Mouse (Mus musculus) stomach, embryonic 15.5 days (tissue): ENCODE measurements around the gene Adamtsl1. TPM values are rescaled to one million over a fixed set of nuclear protein-coding genes. Genes with fewer than 3 reads are reported as not detected.
A peak's percentile ranks its signal among the peaks of the same experiment; 100 is the strongest.

Source experiments
- ATAC-seq: fragments of 200-750 bp; cut with Nextera tagmentation; 2 replicates; pipeline ENCODE4 v1.8.0; 2017; ENCODE audit warnings: low read depth, moderate number of reproducible peaks, moderate TSS enrichment; ENCODE audit not compliant: insufficient read depth, low FRiP score
- H3K27ac ChIP-seq: fragments of 300-500 bp; sonication (generic); 2 replicates; pipeline ENCODE4 v1.5.1; 2015; ENCODE audit warnings: mild to moderate bottlenecking, inconsistent platforms
- H3K27me3 ChIP-seq: fragments of 300-500 bp; sonication (generic); replicated peaks from 2 replicates; pipeline ENCODE4 v1.6.1; 2015; ENCODE audit warnings: inconsistent platforms
- H3K36me3 ChIP-seq: fragments of 300-500 bp; sonication (generic); 2 replicates; pipeline ENCODE4 v1.6.1; 2015; ENCODE audit warnings: inconsistent platforms
- H3K4me1 ChIP-seq: fragments of 300-500 bp; sonication (generic); 2 replicates; pipeline ENCODE4 v1.6.1; 2015; ENCODE audit warnings: inconsistent platforms
- H3K4me2 ChIP-seq: fragments of 300-500 bp; sonication (generic); 2 replicates; pipeline ENCODE4 v1.6.1; 2015; ENCODE audit warnings: mild to moderate bottlenecking, inconsistent platforms
- H3K4me3 ChIP-seq: fragments of 300-500 bp; sonication (generic); replicated peaks from 2 replicates; pipeline ENCODE4 v1.5.1; 2015; ENCODE audit warnings: inconsistent platforms
- H3K9ac ChIP-seq: fragments of 300-500 bp; sonication (generic); 2 replicates; pipeline ENCODE4 v1.6.1; 2015; ENCODE audit warnings: inconsistent platforms
- H3K9me3 ChIP-seq: fragments of 300-500 bp; sonication (generic); 2 replicates; pipeline ENCODE4 v1.6.1; 2016; ENCODE audit warnings: inconsistent platforms
- WGBS: fragments of 180-500 bp; shearing (Covaris S2); methylation state at CpG from one replicate; pipeline ENCODE4 v1.1.7; 2015; 5-methylcytosine and 5-hydroxymethylcytosine counted together
- polyA plus RNA-seq: library from polyadenylated mRNA; unstranded; fragments of >200 nt; fragmentation: Nextera tagmentation; extraction: Ambion mirVana; gene quantifications from 2 replicates; pipeline ENCODE4 v1.2.1, GENCODE M21; 2015

Adamtsl1 gene
- polyA plus RNA-seq, 1 experiment from 2014 or later, result 17.8 TPM

- Histone ChIP-seq H3K27me3 (no peaks in the 10 kb centered on the region), H3K36me3 (no peaks in the 10 kb centered on the region), H3K9ac (no peak overlapping the region), H3K9me3 (no peaks in the 10 kb centered on the region), H3K4me2 (no peak overlapping the region), H3K27ac (no peak overlapping the region), H3K4me1 (no peaks in the 10 kb centered on the region), H3K4me3 (no peak overlapping the region)
- ATAC-seq, result no peak
- WGBS, result 81% methylated on average over 6 of the region's 6 CpGs
Observed at GRCm38 (mm10) chr4:86177471-86177870, 663.5 kb downstream of the Adamtsl1 start.

- H3K27ac ChIP-seq, result no peak overlapping the region
- H3K27me3 ChIP-seq, result no peaks in the 10 kb centered on the region
- H3K4me3 ChIP-seq, result no peak overlapping the region
- WGBS, result 80% methylated on average over 14 of the region's 14 CpGs
- H3K9me3 ChIP-seq, result no peaks in the 10 kb centered on the region
- H3K4me1 ChIP-seq, result no peaks in the 10 kb centered on the region
- no peak for ATAC-seq
- H3K4me2 ChIP-seq, result no peak overlapping the region
- no peak overlapping the region for H3K9ac ChIP-seq
- no peaks in the 10 kb centered on the region for H3K36me3 ChIP-seq
Observed at GRCm38 (mm10) chr4:86178116-86178515, 664.1 kb downstream of the Adamtsl1 start.

- 46% methylated on average over 1 of the region's 1 CpGs for WGBS
- H3K9ac ChIP-seq, result no peak overlapping the region
- ATAC-seq, result no peak; the same call in 1 of the 2 replicates
- H3K36me3 ChIP-seq, result no peaks in the 10 kb centered on the region
- H3K4me3 ChIP-seq, result no peak overlapping the region
- no peaks in the 10 kb centered on the region for H3K27me3 ChIP-seq
- H3K4me1 ChIP-seq, result no peaks in the 10 kb centered on the region
- H3K27ac ChIP-seq, result no peak overlapping the region
- H3K9me3 ChIP-seq, result no peaks in the 10 kb centered on the region
- no peak overlapping the region for H3K4me2 ChIP-seq
Observed at GRCm38 (mm10) chr4:86183701-86184173, 669.8 kb downstream of the Adamtsl1 start.

GRCm38 (mm10) chr4:86189853-86190252, 675.9 kb downstream of the Adamtsl1 start:
- Histone ChIP-seq H3K27me3 (no peaks in the 10 kb centered on the region), H3K9me3 (no peaks in the 10 kb centered on the region), H3K9ac (no peak overlapping the region), H3K27ac (no peak overlapping the region; the same call in 1 of the 2 replicates), H3K4me1 (no peaks in the 10 kb centered on the region), H3K36me3 (no peaks in the 10 kb centered on the region), H3K4me2 (no peak overlapping the region), H3K4me3 (no peak overlapping the region)
- 21% methylated on average over 2 of the region's 2 CpGs for WGBS
- peak; percentile 53; the same call in 1 of the 2 replicates for ATAC-seq

GRCm38 (mm10) chr4:86191195-86191594, 677.2 kb downstream of the Adamtsl1 start:
- ATAC-seq, result no peak
- no peaks in the 10 kb centered on the region for H3K9me3 ChIP-seq
- H3K36me3 ChIP-seq, result no peaks in the 10 kb centered on the region
- H3K4me1 ChIP-seq, result no peaks in the 10 kb centered on the region
- WGBS, result 78% methylated on average over 5 of the region's 5 CpGs
- no peak overlapping the region for H3K27ac ChIP-seq
- H3K4me2 ChIP-seq, result no peak overlapping the region
- no peak overlapping the region for H3K4me3 ChIP-seq
- no peak overlapping the region for H3K9ac ChIP-seq
- H3K27me3 ChIP-seq, result no peaks in the 10 kb centered on the region

- Histone ChIP-seq H3K27me3 (no peaks in the 10 kb centered on the region), H3K9me3 (no peaks in the 10 kb centered on the region), H3K27ac (no peak overlapping the region), H3K36me3 (no peaks in the 10 kb centered on the region), H3K4me3 (no peak overlapping the region), H3K4me2 (no peak overlapping the region), H3K9ac (no peak overlapping the region), H3K4me1 (no peaks in the 10 kb centered on the region)
- 73% methylated on average over 7 of the region's 7 CpGs for WGBS
- ATAC-seq, result no peak
Observed at GRCm38 (mm10) chr4:86201766-86202165, 687.8 kb downstream of the Adamtsl1 start.

- H3K4me2 ChIP-seq, result no peak overlapping the region
- no peak for ATAC-seq
- no peaks in the 10 kb centered on the region for H3K27me3 ChIP-seq
- H3K36me3 ChIP-seq, result no peaks in the 10 kb centered on the region
- 79% methylated on average over 2 of the region's 2 CpGs for WGBS
- H3K4me1 ChIP-seq, result no peaks in the 10 kb centered on the region
- no peak overlapping the region for H3K27ac ChIP-seq
- H3K9ac ChIP-seq, result no peak overlapping the region
- H3K4me3 ChIP-seq, result no peak overlapping the region
- no peaks in the 10 kb centered on the region for H3K9me3 ChIP-seq
Observed at GRCm38 (mm10) chr4:86203288-86203687, 689.3 kb downstream of the Adamtsl1 start.

GRCm38 (mm10) chr4:86224875-86225274, 710.9 kb downstream of the Adamtsl1 start:
- Histone ChIP-seq H3K4me2 (no peak overlapping the region), H3K9me3 (no peaks in the 10 kb centered on the region), H3K4me1 (0 out of 2 replicates have a peak, but pooled peaks cover 4% of the 10 kb centered on the region), H3K36me3 (no peaks in the 10 kb centered on the region), H3K4me3 (no peak overlapping the region), H3K27me3 (no peaks in the 10 kb centered on the region), H3K27ac (no peak overlapping the region), H3K9ac (no peak overlapping the region)
- 43% methylated on average over 5 of the region's 5 CpGs for WGBS
- peak; percentile 66; the same call in 1 of the 2 replicates for ATAC-seq

GRCm38 (mm10) chr4:86227096-86227495, 713.1 kb downstream of the Adamtsl1 start:
- no peak for ATAC-seq
- H3K4me3 ChIP-seq, result no peak overlapping the region
- H3K4me2 ChIP-seq, result no peak overlapping the region
- H3K4me1 ChIP-seq, result 0 out of 2 replicates have a peak, but pooled peaks cover 4% of the 10 kb centered on the region
- no peaks in the 10 kb centered on the region for H3K27me3 ChIP-seq
- no peak overlapping the region for H3K9ac ChIP-seq
- WGBS, result 59% methylated on average over 1 of the region's 1 CpGs
- no peaks in the 10 kb centered on the region for H3K36me3 ChIP-seq
- H3K27ac ChIP-seq, result no peak overlapping the region
- H3K9me3 ChIP-seq, result no peaks in the 10 kb centered on the region

GRCm38 (mm10) chr4:86233197-86233596, 719.2 kb downstream of the Adamtsl1 start:
- 81% methylated on average over 3 of the region's 3 CpGs for WGBS
- no peak for ATAC-seq
- no peak overlapping the region for H3K9ac ChIP-seq
- no peak overlapping the region for H3K4me3 ChIP-seq
- H3K4me1 ChIP-seq, result no peaks in the 10 kb centered on the region
- H3K27ac ChIP-seq, result no peak overlapping the region
- H3K27me3 ChIP-seq, result no peaks in the 10 kb centered on the region
- H3K4me2 ChIP-seq, result no peak overlapping the region
- H3K36me3 ChIP-seq, result no peaks in the 10 kb centered on the region
- no peaks in the 10 kb centered on the region for H3K9me3 ChIP-seq

GRCm38 (mm10) chr4:86241854-86242424, 728.0 kb downstream of the Adamtsl1 start:
- no peak for ATAC-seq
- Histone ChIP-seq H3K9me3 (no peaks in the 10 kb centered on the region), H3K4me1 (no peaks in the 10 kb centered on the region), H3K4me3 (no peak overlapping the region), H3K27ac (no peak overlapping the region), H3K36me3 (no peaks in the 10 kb centered on the region), H3K27me3 (no peaks in the 10 kb centered on the region), H3K4me2 (no peak overlapping the region), H3K9ac (no peak overlapping the region)
- WGBS, result 77% methylated on average over 2 of the region's 2 CpGs

GRCm38 (mm10) chr4:86270085-86270484, 756.1 kb downstream of the Adamtsl1 start:
- H3K4me1 ChIP-seq, result no peaks in the 10 kb centered on the region
- 76% methylated on average over 2 of the region's 2 CpGs for WGBS
- no peak overlapping the region for H3K27ac ChIP-seq
- no peak overlapping the region for H3K9ac ChIP-seq
- no peak overlapping the region for H3K4me2 ChIP-seq
- no peak for ATAC-seq
- H3K9me3 ChIP-seq, result no peaks in the 10 kb centered on the region
- H3K4me3 ChIP-seq, result no peak overlapping the region
- H3K36me3 ChIP-seq, result no peaks in the 10 kb centered on the region
- no peaks in the 10 kb centered on the region for H3K27me3 ChIP-seq
